Mouse (Mus musculus) heart, adult 2 months (tissue): ENCODE data around the gene Ppp4c.
A peak's percentile ranks its signal among the peaks of the same experiment; 100 is the strongest.

Experiments used
- CTCF ChIP-seq: fragments of 200-600 bp; IDR thresholded peaks from 2 replicates; pipeline ENCODE4 v1.8.1; 2022; ENCODE audit warnings: antibody characterized with exemption, mild to moderate bottlenecking, moderate library complexity
- EP300 ChIP-seq: fragments of 200-500 bp; IDR thresholded peaks from 2 replicates; pipeline ENCODE4 v1.6.1; 2011; ENCODE audit warnings: low read depth, low read length, control low read depth; ENCODE audit not compliant: insufficient read depth
- POLR2A ChIP-seq: fragments of 200-500 bp; IDR thresholded peaks from 2 replicates; pipeline ENCODE4 v1.6.1; 2011; ENCODE audit warnings: mild to moderate bottlenecking, low read depth, low read length, control low read depth; ENCODE audit not compliant: insufficient read depth

- TF ChIP-seq POLR2A: peak; percentile 84
- no peak for TF ChIP-seq CTCF
- 0 out of 2 replicates have a peak, but pooled peaks have one; percentile 61 for TF ChIP-seq EP300
Measured at GRCm38 (mm10) chr7:126776598-126777057, 15.7 kb downstream of the Ppp4c start, which contains the start of gene Ypel3.
